Mouse (Mus musculus): Measurements from ENCODE around the gene Gabpa. TPM values are rescaled to one million over a fixed set of nuclear protein-coding genes. Genes with fewer than 3 reads are reported as not detected.
A peak's percentile ranks its signal among the peaks of the same experiment; 100 is the strongest.

Gabpa gene
- polyA plus RNA-seq, 1 experiment from 2014 or later: 26.7 TPM

DNA sequence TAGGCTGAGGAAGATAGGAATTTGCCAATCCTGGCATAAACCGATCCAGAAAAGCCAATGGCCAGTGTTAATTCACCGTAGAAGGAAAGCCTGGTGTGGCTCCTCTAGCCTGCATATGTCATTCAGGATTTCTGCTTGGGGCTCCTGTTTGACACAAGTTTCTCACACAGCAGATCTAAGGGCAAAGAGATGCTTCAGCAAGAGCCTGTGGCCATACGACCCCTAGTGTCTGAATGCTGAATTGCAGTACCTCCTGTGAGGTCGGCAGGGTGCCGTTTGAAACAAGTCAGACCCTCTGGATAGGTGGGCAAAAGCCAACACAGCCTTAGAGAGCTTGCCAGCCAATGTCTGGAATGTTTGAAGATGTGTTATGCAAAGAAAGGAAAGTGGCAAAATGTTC, 44.4 kb downstream of the Gabpa start:
- 0 out of 2 replicates have a peak, but pooled peaks have one; percentile 37 for ATAC-seq
- Histone ChIP-seq H3K4me1 (replicated peaks; ENCODE audit: control insufficient read depth, insufficient read depth, low read length) (peaks cover 17% of the 10 kb centered on the region), H3K9ac (replicated peaks; ENCODE audit: low read depth, low read length) (no peak overlapping the region), H3K4me2 (ENCODE audit: low read length) (no peak overlapping the region), H3K9me3 (ENCODE audit: control insufficient read depth, low read length) (no peaks in the 10 kb centered on the region), H3K4me3 (replicated peaks; ENCODE audit: low read length) (no peak overlapping the region), H3K27me3 (replicated peaks; ENCODE audit: control insufficient read depth, insufficient read depth, low read length) (no peaks in the 10 kb centered on the region), H3K27ac (ENCODE audit: low read length) (no peak overlapping the region), H3K36me3 (ENCODE audit: control insufficient read depth, insufficient read depth) (no peaks in the 10 kb centered on the region)
- 21% methylated on average over 5 of the region's 5 CpGs for WGBS

DNA sequence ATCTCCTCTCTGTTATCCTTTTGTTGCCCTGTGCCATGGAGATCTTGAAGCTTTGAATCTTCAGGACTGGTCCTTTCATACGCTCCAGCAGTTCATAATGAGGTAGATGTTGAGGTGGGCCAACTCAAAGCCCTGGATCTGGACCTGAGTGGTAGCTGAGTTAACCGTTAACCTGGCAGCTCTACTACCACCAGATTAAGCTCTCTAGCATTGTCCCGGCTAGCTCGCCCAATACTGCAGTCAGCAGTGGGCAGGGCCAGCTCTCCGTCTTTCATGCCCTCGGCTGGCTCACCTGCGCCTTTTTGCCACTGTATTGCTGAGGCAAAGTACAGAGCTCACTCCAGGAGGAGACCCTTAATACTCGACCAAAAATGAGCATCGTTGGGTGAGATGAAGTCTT, 46.4 kb downstream of the Gabpa start:
- H3K27me3 ChIP-seq (replicated peaks; ENCODE audit: control insufficient read depth, insufficient read depth, low read length): no peaks in the 10 kb centered on the region
- no peak overlapping the region for H3K4me2 ChIP-seq (ENCODE audit: low read length)
- no peak overlapping the region for H3K9ac ChIP-seq (replicated peaks; ENCODE audit: low read depth, low read length)
- no peaks in the 10 kb centered on the region for H3K36me3 ChIP-seq (ENCODE audit: control insufficient read depth, insufficient read depth)
- no peaks in the 10 kb centered on the region for H3K9me3 ChIP-seq (ENCODE audit: control insufficient read depth, low read length)
- no peak overlapping the region for H3K27ac ChIP-seq (ENCODE audit: low read length)
- WGBS: 89% methylated on average over 9 of the region's 9 CpGs
- no peak for ATAC-seq
- peaks cover 5% of the 10 kb centered on the region for H3K4me1 ChIP-seq (replicated peaks; ENCODE audit: control insufficient read depth, insufficient read depth, low read length)
- H3K4me3 ChIP-seq (replicated peaks; ENCODE audit: low read length): no peak overlapping the region

DNA sequence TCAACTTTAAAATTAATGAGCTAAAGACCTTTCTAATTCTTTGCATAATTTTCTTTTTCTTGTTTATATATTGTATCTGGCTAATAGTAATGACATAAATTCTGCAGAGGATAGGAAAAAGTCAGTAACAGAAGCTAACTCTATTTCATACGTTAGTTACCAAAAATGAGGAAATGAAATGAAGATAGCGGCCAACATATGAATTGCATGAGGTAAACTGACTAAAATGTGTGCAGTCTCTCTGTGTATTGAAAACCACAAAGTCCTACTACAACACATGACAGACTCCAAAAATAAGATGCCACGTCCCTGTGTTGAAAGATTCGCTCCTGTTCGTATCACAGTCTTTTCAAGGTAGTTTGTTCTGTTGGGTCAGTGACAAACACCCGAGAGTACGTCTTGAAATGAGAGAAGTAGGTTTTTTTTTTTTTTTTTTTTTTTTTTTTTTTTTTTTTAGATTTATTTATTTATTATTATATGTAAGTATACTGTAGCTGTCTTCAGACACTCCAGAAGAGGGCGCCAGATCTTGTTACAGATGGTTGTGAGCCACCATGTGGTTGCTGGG, 47.1 kb downstream of the Gabpa start:
- Histone ChIP-seq H3K4me2 (ENCODE audit: low read length) (no peak overlapping the region), H3K27ac (ENCODE audit: low read length) (no peak overlapping the region), H3K9ac (replicated peaks; ENCODE audit: low read depth, low read length) (no peak overlapping the region), H3K36me3 (ENCODE audit: control insufficient read depth, insufficient read depth) (no peaks in the 10 kb centered on the region), H3K4me1 (replicated peaks; ENCODE audit: control insufficient read depth, insufficient read depth, low read length) (peaks cover 2% of the 10 kb centered on the region; the same call in 1 of the 2 replicates), H3K4me3 (replicated peaks; ENCODE audit: low read length) (no peak overlapping the region), H3K27me3 (replicated peaks; ENCODE audit: control insufficient read depth, insufficient read depth, low read length) (no peaks in the 10 kb centered on the region), H3K9me3 (ENCODE audit: control insufficient read depth, low read length) (no peaks in the 10 kb centered on the region)
- WGBS: 96% methylated on average over 7 of the region's 8 CpGs
- no peak for ATAC-seq

DNA sequence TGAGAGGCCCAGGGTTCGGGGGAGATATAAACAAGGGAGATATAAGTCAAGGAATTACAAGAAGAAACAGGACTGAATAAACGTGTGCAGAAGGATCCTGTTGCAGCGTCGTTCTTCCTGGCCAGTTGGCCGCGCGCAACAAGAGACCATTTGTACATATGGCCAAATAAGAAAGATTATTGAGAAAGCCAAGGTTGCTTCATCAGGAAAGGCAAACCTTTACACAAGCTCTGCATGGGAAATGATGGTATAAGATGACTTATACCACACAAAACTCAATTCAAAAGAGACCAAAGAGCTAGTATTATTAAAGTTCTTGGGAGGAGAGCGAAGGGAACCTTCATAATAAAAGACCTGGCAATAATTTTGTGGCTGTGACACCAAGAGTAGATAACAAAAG, 49.8 kb downstream of the Gabpa start:
- H3K4me2 ChIP-seq (ENCODE audit: low read length): no peak overlapping the region
- no peaks in the 10 kb centered on the region for H3K9me3 ChIP-seq (ENCODE audit: control insufficient read depth, low read length)
- H3K4me3 ChIP-seq (replicated peaks; ENCODE audit: low read length): no peak overlapping the region
- H3K27me3 ChIP-seq (replicated peaks; ENCODE audit: control insufficient read depth, insufficient read depth, low read length): no peaks in the 10 kb centered on the region
- no peaks in the 10 kb centered on the region for H3K36me3 ChIP-seq (ENCODE audit: control insufficient read depth, insufficient read depth)
- no peak overlapping the region for H3K27ac ChIP-seq (ENCODE audit: low read length)
- 87% methylated on average over 8 of the region's 8 CpGs for WGBS
- H3K9ac ChIP-seq (replicated peaks; ENCODE audit: low read depth, low read length): no peak overlapping the region
- H3K4me1 ChIP-seq (replicated peaks; ENCODE audit: control insufficient read depth, insufficient read depth, low read length): no peaks in the 10 kb centered on the region
- no peak for ATAC-seq

DNA sequence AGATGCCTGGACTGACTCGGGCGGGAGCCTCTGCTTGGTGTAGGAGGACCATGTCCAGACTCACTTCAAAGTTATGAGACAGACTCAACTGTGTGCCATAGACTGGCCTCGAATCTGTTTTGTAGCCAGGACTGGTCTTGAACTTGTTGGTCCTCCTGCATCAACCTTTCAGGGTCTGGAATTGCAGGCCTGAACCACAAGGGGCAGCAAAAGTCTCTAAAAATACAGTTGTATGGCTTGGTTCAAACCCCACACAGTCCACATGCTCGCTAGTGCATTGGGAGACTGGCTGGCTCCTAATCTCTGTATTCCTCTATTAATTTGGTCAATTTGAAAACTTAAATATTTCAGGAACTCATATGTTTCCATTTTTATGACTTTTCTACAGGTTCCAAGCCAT, 68.3 kb downstream of the Gabpa start:
- no peak overlapping the region for H3K27ac ChIP-seq (ENCODE audit: low read length)
- no peaks in the 10 kb centered on the region for H3K36me3 ChIP-seq (ENCODE audit: control insufficient read depth, insufficient read depth)
- ATAC-seq: no peak
- H3K4me2 ChIP-seq (ENCODE audit: low read length): no peak overlapping the region
- WGBS: 90% methylated on average over 4 of the region's 4 CpGs
- no peaks in the 10 kb centered on the region for H3K4me1 ChIP-seq (replicated peaks; ENCODE audit: control insufficient read depth, insufficient read depth, low read length)
- no peaks in the 10 kb centered on the region for H3K27me3 ChIP-seq (replicated peaks; ENCODE audit: control insufficient read depth, insufficient read depth, low read length)
- H3K9ac ChIP-seq (replicated peaks; ENCODE audit: low read depth, low read length): no peak overlapping the region
- H3K4me3 ChIP-seq (replicated peaks; ENCODE audit: low read length): no peak overlapping the region
- no peaks in the 10 kb centered on the region for H3K9me3 ChIP-seq (ENCODE audit: control insufficient read depth, low read length)

DNA sequence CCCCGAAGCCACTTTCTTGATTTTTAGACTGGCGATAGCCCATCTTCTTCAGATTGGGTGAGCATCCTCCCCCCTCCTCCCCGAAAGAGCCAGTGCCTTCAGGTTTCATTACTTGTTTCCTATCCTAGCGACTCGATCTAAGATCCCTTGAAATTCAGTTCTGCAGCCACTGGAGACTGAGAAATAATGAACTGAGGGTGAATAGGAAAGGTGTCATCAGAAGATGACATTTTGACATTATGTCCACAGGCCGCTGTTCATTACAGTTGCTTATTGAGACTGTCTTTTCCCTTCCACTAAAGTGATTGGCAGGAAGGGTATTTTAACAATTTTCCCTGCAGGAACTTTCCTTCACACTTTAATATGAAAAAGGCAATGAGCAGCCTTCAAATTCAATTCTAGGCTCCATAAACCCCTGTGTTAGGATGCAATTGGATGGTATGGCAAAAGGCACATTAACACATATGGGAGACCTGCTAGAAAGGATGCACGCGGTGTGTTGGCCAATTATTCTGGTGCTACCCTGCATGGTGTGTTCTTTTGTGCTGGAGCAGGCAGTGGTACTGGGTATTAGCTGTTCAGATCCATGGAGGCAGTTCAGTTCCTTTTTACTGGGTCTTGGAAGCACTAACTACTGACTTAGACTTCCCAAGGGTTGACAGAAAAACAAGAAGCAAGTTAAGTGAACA, 76.9 kb downstream of the Gabpa start:
- Histone ChIP-seq H3K27me3 (replicated peaks; ENCODE audit: control insufficient read depth, insufficient read depth, low read length) (no peaks in the 10 kb centered on the region), H3K27ac (ENCODE audit: low read length) (no peak overlapping the region), H3K4me1 (replicated peaks; ENCODE audit: control insufficient read depth, insufficient read depth, low read length) (no peaks in the 10 kb centered on the region), H3K9me3 (ENCODE audit: control insufficient read depth, low read length) (no peaks in the 10 kb centered on the region), H3K9ac (replicated peaks; ENCODE audit: low read depth, low read length) (no peak overlapping the region), H3K36me3 (ENCODE audit: control insufficient read depth, insufficient read depth) (no peaks in the 10 kb centered on the region), H3K4me3 (replicated peaks; ENCODE audit: low read length) (no peak overlapping the region), H3K4me2 (ENCODE audit: low read length) (no peak overlapping the region)
- 90% methylated on average over 8 of the region's 8 CpGs for WGBS
- ATAC-seq: no peak

Other genes starting within 250 kb of the Gabpa start
- 32.5 and 34.2 TPM in 2 replicates for gene Mrpl39, start 99.2 kb upstream of the Gabpa start, polyA plus RNA-seq (2015; fragmentation: Nextera tagmentation; extraction: Ambion mirVana)
- 15.8 and 18.0 TPM in 2 replicates for gene Jam2, start 60.8 kb upstream of the Gabpa start, polyA plus RNA-seq (2015; fragmentation: Nextera tagmentation; extraction: Ambion mirVana)
- gene Atp5j, start 700 bp downstream of the Gabpa start, polyA plus RNA-seq (2015; fragmentation: Nextera tagmentation; extraction: Ambion mirVana): 635 and 648 TPM in 2 replicates